Mouse (Mus musculus) spleen, adult 2 months (tissue): Measurements from ENCODE around the gene Ddc.

Source experiments
- CTCF ChIP-seq: fragments of 200-500 bp; IDR thresholded peaks from 2 replicates; pipeline ENCODE4 v1.5.1; 2011; ENCODE audit warnings: mild to moderate bottlenecking, inconsistent platforms; ENCODE audit not compliant: insufficient read depth, insufficient read length, insufficient replicate concordance; ENCODE audit errors: extremely low read depth
- POLR2A ChIP-seq: fragments of 200-500 bp; IDR thresholded peaks from 2 replicates; pipeline ENCODE4 v1.6.1; 2011; ENCODE audit warnings: low read depth, low read length, inconsistent platforms

GRCm38 (mm10) chr11:11904995-11905394 is 7.1 kb upstream of the Ddc start:
- TF ChIP-seq CTCF: no peak
- TF ChIP-seq POLR2A: no peak
